Mouse (Mus musculus): ENCODE measurements around the gene Eaf2. TPM values are rescaled to one million over a fixed set of nuclear protein-coding genes. Genes with fewer than 3 reads are reported as not detected.

Eaf2 gene
- total RNA-seq (2021), result 1 to 10 TPM; 1.0 to 1.2 TPM

- peak; percentile 81 for DNase-seq (ENCODE audit: extremely low spot score in 1 of 2, low spot score in 1 of 2)
These were observed at the start of gene Eaf2, which contains the start of gene Golgb1 for GRCm38 (mm10) chr16:36874583-36875275. Gene Eaf2 (minus strand): TSS chr16:36875003. Gene Golgb1 (plus strand): TSS chr16:36875140.

GRCm38 (mm10) chr16:36924312-36924711 lies 49.5 kb upstream of the Eaf2 start:
- DNase-seq (ENCODE audit: extremely low spot score in 1 of 2, low spot score in 1 of 2), result no peak

GRCm38 (mm10) chr16:36921980-36922379 lies 47.2 kb upstream of the Eaf2 start:
- DNase-seq (ENCODE audit: extremely low spot score in 1 of 2, low spot score in 1 of 2), result no peak

GRCm38 (mm10) chr16:36921067-36921613 lies 46.3 kb upstream of the Eaf2 start:
- no peak for DNase-seq (ENCODE audit: extremely low spot score in 1 of 2, low spot score in 1 of 2)

GRCm38 (mm10) chr16:36920410-36920809 lies 45.6 kb upstream of the Eaf2 start:
- no peak for DNase-seq (ENCODE audit: extremely low spot score in 1 of 2, low spot score in 1 of 2)

DNA sequence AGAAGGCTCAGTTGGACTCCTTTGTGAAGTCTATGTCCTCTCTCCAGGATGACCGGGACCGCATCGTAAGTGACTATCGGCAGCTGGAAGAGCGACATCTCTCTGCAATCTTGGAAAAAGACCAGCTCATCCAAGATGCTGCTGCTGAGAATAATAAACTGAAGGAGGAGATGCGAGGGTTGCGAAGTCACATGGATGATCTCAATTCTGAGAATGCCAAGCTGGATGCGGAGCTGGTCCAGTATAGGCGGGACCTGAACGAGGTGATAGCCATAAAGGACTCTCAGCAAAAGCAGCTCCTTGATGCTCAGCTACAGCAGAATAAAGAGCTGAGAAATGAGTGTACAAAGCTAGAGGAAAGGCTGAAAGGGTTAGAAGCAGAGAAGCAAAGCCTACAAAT lies 43.7 kb upstream of the Eaf2 start:
- no peak for DNase-seq (ENCODE audit: extremely low spot score in 1 of 2, low spot score in 1 of 2)

- no peak for DNase-seq (ENCODE audit: extremely low spot score in 1 of 2, low spot score in 1 of 2)
These were observed 39.4 kb upstream of the Eaf2 start for GRCm38 (mm10) chr16:36914195-36914594.

DNA sequence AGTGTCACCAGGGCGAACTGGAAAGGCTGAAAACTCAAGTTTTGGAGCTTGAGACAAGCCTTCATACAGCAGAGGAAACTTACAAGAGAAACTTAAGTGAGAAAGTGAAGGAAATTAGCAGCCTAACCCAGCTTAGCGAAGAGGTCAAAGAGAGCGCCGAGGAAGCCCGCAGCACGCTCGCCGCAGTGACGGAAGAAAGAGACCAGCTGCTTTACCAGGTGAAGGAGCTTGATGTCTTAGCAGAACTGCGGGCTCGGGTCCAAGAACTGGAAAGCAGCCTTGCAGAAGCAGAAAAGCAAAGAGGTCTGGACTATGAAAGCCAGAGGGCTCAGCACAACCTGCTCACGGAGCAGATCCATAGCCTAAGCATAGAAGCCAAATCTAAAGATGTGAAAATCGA lies 37.5 kb upstream of the Eaf2 start:
- DNase-seq (ENCODE audit: extremely low spot score in 1 of 2, low spot score in 1 of 2), result no peak

GRCm38 (mm10) chr16:36911909-36912308 lies 37.1 kb upstream of the Eaf2 start:
- DNase-seq (ENCODE audit: extremely low spot score in 1 of 2, low spot score in 1 of 2), result no peak

- DNase-seq (ENCODE audit: extremely low spot score in 1 of 2, low spot score in 1 of 2), result no peak
These were observed 28.4 kb upstream of the Eaf2 start for GRCm38 (mm10) chr16:36903156-36903555.

DNA sequence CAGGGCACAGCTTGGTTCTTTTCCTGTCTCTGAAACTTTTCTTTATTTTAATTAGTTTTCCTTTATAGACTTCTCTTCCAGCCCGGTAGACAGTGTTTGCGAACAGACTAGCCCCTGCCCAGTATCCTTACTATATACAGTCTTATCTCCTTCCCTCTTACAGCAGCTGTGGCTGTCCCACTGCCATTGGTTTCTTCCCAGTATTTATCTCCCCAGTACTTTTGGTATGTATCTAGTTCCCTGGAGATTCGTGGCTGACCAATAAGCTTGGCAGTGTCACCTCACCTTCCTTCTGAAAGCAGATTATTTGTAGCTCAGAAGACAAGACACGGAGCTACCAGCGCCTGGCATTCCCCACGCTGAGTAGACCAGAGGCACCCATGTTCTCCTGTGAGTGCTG lies 21.9 kb upstream of the Eaf2 start:
- DNase-seq (ENCODE audit: extremely low spot score in 1 of 2, low spot score in 1 of 2), result no peak

DNA sequence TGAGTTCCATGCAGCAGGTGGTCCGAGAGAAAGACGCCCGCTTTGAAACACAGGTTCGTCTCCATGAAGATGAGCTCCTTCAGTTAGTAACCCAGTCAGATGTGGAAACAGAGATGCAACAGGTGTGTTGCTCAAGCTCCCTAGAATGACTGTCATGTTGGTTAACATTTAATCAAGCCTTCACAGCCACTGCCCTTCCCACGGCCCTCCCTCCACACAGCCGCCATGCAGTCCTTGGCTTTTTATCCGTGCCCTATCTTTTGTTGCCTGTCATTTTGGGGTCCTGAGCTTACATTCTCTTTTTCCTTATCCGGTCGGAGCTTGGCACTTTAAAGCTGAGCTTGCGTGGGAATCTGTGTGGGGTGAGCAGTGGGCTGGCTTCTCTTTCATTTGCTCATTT lies 18.5 kb upstream of the Eaf2 start:
- no peak for DNase-seq (ENCODE audit: extremely low spot score in 1 of 2, low spot score in 1 of 2)

- DNase-seq (ENCODE audit: extremely low spot score in 1 of 2, low spot score in 1 of 2), result no peak
These were observed 16.6 kb upstream of the Eaf2 start for GRCm38 (mm10) chr16:36891415-36891814.

DNA sequence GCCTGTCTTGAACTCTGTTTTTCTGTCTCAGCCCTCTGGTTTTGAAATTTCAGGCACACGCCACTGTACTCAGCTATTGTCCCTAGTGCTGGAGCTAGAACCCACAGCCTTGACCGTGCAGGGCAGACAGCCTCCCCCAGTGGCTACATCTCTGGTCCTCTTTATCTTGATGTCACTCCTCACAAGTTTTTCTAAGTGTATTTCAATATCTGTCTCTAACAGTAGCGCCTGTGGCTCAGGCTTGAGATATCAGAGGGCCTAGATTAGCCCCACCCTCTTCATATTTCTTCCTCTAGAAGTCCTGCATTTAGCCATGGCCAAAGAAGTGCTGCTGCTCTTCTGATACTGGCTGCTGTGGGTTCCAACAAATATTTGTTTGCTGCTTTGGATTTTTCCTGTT lies 15.8 kb upstream of the Eaf2 start:
- DNase-seq (ENCODE audit: extremely low spot score in 1 of 2, low spot score in 1 of 2), result no peak

GRCm38 (mm10) chr16:36887546-36887945 lies 12.7 kb upstream of the Eaf2 start:
- DNase-seq (ENCODE audit: extremely low spot score in 1 of 2, low spot score in 1 of 2), result no peak

DNA sequence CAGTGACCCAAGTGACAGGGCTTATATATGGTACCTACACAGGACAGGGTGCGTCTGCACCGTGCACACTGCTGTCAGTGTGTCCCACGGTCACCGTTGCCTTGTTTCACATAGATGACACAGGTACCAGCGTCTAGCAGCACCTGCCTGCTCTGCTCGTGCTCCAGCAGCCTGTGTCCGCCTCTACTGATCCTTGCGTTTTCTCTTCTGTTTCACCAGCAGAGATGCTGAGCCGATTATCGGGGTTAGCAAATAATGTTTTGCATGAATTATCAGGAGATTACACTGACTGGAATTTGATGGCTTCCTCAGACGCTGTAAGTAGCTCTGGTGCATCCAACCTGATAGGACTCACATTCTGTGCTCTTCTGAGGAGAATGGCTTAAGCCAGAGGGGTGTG lies 11.1 kb upstream of the Eaf2 start:
- no peak for DNase-seq (ENCODE audit: extremely low spot score in 1 of 2, low spot score in 1 of 2)

- DNase-seq (ENCODE audit: extremely low spot score in 1 of 2, low spot score in 1 of 2), result no peak
These were observed 10.1 kb upstream of the Eaf2 start for GRCm38 (mm10) chr16:36884881-36885280.

- no peak for DNase-seq (ENCODE audit: extremely low spot score in 1 of 2, low spot score in 1 of 2)
These were observed 8.0 kb upstream of the Eaf2 start for GRCm38 (mm10) chr16:36882737-36883343.

GRCm38 (mm10) chr16:36877316-36877715 lies 2.5 kb upstream of the Eaf2 start:
- no peak for DNase-seq (ENCODE audit: extremely low spot score in 1 of 2, low spot score in 1 of 2)

DNA sequence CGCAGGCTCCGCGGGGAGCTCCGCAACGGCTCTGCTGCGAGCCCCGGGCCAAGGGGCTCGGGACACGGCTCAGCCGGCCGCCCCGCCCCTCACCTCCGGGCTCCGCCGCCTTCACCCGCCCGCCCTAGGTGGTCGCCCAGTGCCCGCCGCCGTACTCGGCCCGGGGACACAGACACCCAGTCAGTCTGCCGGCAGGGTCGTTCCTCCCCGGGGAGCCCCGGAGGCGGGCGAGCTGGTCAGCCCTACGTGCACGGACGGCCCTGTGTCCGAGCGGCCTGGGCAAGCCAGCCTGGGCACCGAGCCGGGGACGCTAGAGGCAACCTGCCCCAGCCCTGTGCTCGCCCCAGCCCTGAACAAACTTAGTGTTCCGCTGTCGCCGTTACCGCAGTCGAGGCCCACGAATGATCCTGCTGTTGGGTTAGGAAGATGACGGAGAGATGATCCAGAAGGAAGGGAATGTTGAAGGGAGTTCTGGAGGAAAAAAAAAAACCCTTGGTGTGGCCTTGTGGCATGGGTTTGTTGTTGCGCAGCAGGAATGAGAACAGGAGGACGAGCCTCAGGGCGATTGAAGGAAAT lies 561 bp upstream of the Eaf2 start:
- DNase-seq (ENCODE audit: extremely low spot score in 1 of 2, low spot score in 1 of 2), result peak in 1 of 2 experiments; percentile 32

DNA sequence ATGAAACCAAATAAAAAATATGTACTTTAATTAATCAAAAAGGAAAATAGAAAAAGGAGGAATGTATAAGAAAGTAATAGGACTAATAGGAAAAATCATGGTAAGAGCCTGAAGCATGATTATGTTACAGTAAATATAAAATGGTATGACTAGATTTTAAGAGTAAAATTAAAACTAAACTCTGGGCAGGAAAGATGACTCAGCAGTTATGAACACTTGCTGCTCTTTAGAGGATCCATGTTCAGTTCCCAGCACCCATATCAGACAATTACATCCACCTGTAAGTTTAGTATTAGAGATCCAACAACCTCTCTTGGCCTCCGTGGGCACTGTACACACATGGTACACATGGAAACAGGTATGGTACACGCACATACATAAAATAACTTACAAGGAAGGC lies 5.4 kb downstream of the Eaf2 start:
- DNase-seq (ENCODE audit: extremely low spot score in 1 of 2, low spot score in 1 of 2), result no peak

- DNase-seq (ENCODE audit: extremely low spot score in 1 of 2, low spot score in 1 of 2), result no peak
These were observed 11.2 kb downstream of the Eaf2 start for GRCm38 (mm10) chr16:36863585-36863984.

Data from layer of hippocampus, postnatal 25 days (tissue).